Mouse (Mus musculus) layer of hippocampus, postnatal 25 days (tissue): ENCODE results near the gene Ak7. TPM values are rescaled to one million over a fixed set of nuclear protein-coding genes. Genes with fewer than 3 reads are reported as not detected.

Source experiments
- DNase-seq, 2 experiments: peaks; one replicate each; pipeline ENCODE4 v3.0.0; 2022; ENCODE audit warnings: mixed read lengths in 2 of 2, low spot score in 1 of 2; ENCODE audit errors: extremely low spot score in 1 of 2
- total RNA-seq, 2 experiments: library from RNA; stranded (reverse); gene quantifications; 2 replicates each; pipeline ENCODE4 v1.2.3; 2021

The Ak7 gene
- total RNA-seq, 2 experiments from 2014 or later, result 0.94 to 1.0 TPM

DNA sequence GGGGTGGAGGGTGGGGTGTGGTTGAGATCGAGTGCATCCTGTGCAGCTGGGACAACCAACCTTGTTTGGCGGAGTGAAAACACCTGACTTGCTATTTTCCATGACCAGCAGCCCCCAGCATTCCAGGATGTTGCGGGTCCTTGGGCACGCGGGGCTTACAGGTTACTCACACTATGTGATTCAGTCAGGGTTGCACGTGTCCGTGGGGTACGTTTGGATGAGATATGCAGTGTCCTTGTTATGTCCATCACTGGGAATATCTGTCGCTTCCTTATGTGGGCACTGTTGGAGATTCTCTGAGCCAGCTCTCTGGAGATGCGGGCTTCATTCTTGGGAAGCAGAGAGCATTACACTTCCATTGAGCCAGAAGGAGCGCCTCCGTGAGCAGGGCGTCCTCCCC, 20.0 kb downstream of the Ak7 start:
- DNase-seq, result no peak

DNA sequence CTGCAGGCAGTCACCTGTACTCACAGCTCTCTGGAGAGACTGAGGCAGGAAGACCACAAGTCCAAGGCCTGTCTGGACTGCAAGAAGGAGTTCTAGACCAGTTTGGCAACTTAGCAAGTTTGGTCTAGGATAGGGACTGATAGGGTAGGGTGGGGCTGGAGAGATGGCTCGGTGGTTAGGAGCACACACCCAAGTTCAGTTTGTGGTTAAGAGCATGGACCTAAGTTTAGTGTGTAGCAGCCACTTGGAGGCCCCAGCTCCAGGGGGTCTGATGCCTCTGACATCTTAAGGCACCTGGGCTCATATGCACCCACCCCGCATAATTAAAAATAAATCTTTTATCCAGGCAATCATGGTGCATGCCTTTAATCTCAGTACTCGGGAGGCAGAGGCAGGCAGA, 21.5 kb downstream of the Ak7 start:
- DNase-seq, result no peak

DNA sequence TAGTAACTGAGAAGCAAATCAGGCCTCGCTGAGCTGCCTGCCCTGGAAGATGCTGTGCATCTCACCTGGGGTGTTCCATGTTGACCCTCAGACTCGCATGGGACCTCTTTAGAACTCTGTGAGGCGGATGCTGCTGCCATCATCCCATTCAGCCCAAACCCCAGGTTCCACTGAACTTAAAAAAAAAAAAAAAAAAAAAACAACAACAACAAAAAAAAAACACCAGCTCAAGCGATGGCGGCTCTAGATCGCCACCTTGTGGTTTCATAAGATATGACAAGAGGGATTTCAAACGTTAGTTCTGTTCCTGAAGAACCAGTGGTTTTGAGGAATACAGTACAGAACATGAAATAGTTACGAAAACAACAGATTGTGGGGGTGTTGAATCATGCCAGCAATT, 22.2 kb downstream of the Ak7 start:
- peak in 1 of 2 experiments; percentile 46 for DNase-seq

DNA sequence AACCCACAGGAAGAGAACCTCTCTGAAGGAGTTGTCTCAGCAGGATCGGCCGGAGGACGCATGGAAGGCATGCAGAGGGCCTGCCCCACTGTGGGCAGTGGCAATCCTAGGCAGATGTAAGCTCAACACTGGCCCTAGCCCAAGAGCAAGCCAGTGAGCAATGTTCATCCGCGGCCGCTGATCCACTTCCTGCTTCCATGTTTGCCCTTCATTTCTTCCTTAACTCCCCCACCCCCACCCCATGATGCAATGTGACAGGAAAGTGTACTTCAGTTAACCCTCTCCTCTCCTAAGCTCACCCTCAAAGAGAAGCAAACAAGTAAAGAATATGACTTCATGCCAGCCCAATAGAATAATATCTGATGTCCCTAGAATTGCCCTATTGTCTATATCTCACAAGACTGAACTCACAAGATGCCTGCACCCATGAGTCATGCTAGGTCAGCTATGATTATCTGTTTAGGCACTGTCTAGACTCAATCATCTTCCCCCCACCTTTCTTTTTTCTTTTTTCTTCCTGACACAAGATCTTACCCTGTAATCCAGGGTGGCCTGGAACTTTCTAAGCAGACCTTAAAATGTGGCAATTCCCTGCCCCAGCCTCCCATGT, 25.2 kb downstream of the Ak7 start:
- DNase-seq, result no peak

DNA sequence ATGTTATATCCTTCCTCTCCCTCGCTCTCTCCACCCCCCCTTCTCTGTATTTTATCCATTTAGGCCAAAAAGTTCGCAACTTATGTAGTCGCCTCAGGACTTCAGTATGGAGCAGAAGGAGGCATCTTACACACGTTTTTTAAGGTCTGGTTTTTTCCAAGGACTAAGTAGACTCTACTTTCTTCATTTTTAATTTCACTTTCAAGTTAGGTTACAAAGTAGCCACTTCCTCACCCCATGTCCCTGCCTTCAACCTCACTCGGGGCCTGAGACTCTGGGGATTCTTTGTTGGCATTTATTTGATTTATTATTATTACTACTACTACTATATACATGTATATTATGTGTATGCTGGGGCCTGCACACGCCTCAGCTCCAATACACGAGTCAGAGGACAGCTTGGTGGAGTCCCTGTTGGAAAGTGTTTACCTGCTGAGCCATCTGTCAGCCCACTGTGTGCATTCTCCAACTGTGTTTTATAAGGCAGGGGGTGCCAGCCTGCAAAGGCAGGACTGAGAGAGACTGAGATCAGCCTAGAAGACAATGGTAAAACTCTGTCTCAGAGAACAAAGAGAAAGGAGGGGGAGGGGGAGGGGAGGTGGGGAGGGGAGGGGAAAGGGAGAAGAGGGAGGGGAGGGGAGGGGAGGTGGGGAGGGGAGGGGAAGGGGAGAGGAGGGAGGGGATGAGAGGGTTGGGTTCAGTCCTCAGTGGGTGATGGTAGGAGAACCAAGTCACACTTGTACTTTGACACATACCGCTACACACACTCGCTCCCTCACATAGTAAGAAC, 27.8 kb downstream of the Ak7 start:
- DNase-seq, result no peak

DNA sequence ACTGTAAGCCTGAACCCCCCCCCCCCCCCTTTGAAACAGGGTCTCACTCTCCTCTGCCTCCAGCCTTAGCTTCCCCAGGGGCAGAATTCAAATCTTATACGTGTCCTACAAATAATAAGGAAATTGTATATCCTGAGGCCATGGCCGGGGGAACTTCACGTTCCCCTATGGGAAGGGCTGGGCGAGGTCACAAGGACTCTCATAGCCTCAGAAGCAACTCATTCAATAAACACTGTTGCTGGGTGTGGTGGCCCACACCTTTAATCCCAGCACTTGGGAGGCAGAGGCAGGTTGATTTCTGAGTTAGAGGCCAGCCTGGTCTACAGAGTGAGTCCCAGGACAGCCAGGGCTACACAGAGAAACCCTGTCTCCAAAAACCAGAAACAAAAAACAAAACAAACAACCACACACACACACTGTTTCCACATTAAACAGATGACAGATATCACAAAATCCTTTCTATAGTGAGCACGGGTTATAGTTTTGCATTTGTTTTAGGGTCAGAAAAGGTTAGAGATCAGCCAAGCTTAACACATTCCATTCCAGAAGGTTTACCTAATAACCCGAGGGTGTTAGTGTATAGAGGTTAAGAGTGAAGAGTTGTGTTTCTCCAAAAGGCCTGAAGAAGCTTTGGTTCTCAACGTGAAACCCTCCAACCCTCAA, 29.6 kb downstream of the Ak7 start:
- DNase-seq, result no peak

DNA sequence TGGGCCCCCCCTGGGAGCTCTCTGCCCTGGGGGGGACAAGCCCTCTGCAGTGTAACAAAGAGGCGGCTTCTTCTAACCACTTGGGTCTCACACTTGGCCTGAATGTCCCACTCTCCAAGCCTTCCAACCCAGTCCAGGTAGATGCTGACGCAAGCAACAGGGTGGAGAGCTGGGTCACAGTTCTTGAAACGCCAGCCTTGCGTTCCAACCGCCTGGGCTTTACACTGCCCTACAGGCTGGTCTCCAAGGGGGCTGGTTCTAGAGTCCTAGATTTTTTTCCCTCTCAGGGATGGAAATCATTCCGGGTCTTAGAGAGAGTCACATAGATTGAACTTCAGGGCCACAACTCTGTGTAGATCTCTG, 30.1 kb downstream of the Ak7 start:
- DNase-seq, result no peak

DNA sequence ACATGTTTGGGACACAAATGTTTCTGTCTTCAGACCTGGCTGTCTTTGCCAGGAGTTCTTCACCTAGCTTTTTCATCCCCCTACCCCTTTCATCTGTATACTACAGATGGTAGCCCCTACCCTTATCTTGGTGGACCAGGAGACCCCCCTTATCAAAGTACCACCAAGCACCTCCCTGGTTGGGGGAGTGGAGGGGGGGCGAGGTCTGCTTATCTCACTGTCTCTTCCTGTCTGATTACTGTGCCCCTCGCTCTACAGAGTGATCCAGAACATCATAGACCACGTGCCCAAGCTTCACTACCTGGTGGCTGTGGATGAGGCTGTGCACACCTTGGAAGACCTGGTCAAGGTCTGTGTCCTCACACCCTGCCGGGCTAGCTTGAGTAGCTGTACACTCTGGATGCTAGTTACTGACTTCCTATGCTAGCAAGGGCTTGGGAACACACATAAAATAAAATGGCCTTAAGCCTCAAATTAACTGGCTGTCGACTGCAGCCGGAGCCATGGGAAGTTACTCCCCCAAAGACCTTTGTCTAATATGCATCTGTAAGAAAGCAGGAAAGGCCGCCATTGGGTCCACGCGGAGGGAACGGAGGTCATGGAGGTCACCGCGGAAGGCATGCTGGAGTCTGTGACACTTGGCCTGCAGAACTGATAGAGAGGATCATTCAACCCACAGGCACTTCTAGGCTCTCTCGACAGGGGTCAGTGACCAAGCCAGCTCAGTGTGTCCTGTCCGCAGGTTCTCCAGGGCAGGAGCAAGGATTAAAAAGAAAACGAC, 32.7 kb downstream of the Ak7 start:
- no peak for DNase-seq

DNA sequence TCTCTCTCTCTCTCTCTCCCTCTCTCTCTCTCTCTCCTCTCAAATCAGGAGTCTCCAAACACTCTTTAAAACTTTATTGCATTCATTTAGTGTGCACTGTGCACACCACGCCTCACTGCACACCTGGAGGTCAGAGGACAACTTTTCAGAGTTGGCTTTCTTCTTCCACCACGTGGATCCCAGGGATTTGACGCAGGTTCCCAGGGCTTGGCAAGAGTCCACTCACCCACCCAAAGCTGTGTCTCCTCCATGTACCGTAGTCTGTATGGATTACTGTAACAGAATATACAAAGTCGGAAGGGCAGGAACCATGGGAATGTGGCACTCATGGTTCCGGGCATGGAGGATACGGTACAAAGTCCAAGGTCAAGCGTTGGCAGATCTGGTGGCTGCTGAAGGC, 33.9 kb downstream of the Ak7 start:
- no peak for DNase-seq

DNA sequence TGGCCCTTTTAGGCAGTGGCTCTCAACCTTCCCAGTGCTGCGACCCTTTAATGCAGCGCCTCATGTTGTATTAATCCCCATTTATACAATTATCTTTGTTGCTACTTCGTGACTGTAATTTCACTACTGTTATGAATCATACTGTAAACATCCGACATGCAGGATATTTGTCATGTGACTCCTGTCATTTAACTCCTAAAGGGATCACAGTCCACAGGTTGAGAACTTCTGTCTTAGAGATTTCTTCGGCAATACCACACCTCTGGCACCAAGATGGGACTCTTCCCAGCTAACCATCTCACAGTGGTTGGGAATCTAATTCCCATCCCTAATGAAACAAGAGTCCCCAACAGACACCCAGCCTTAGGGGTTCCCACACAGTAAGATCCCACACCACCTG, 42.3 kb downstream of the Ak7 start:
- no peak for DNase-seq

DNA sequence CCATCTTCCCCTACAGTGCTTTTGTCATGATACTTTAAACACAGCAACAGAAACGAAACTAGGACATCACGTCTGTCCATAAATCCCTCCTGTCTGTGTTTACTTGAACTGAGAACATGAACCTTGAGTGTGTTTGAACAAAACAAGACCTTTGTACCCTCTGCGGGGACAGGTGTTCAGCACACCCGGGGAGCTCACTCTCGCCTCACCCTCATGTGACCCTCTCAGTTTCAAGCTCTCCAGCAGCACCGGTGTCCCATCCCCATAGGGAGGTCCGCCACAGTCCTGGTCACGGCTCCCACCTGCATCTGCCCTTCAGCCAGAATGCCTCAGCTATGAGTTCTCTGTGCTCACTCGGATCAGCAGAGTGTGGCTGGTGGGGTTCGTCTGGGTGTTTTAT, 48.0 kb downstream of the Ak7 start:
- no peak for DNase-seq

DNA sequence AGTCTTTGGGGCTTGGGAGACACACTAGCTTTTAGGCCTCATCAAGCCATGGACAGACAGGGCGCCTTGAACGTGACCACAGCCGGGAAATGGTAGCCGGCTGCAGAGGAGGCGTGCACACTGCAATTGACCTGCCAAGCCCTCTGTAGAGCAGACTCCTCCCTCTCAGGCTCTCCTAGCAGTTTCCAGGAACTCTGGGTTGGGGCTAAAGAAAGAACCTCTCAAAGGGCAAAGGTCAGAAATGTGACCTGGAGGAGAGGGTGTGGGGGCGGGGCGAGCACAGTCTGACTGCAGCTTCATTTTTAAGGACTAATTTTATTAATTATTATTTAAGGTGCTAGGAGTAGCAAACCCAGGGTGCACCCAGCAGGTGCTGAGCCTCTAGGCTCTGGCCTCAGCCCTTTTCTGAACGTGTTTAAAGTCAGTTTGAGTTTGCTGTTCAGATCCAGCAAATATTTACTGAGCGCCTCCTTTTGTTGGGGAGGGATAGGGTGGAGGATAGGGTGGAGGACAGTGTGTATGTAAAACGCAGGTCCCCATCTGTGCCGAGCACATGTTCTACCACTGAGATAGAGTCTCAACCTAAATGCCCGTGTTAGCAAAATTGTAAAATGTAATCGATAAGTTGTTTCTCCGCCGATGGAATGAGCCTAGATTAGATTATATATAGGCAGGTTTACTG, 52.2 kb downstream of the Ak7 start:
- no peak for DNase-seq

DNA sequence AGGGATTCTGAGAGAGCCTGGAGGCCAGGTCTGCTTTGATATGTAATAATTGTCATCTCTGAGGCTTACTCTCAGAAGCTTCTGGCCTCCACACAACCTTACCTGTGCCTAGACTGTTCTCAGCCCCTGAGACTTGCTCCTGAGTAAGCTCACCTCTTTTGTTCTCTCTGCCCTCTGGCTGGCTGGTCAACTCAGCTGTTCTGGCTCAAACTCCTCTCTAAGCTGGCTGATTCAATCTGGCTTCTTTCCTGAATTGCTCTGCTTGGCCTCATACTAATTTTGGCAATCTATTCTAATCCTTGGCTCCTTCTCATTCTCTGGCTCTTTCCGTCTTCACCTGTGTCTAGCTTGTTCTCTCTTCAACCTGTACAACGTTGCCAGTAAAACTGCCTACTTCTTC, 53.1 kb downstream of the Ak7 start:
- no peak for DNase-seq

DNA sequence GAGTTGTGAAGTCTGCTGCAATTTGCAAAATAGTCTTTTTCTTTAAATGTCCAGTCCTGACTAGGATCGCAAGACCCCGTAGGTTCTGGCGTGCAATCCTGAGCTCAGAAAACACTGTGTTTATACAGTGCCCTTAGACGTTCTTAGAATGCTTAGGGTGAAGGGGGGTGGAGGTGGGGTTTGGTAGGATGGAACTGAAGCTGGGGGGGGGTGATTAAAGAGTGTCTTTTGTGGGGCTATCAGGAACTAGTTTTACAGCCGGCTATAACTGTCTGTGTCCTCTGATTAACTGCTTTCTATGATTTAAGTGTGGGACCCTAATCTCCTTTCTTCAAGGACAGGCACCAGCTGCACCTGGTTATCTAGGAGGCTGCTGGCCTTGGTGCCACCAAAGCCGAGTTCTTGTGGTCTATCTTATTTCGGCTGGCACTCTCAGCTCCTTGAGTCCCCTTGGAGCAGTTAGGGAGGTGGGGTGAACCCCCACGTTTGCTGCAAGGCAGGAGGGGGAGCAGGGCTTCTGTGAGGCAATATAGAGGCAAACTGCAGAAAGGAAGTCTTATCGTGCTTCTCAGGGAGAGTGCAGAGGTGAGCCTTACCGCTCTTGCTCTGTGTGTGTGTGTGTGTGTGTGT, 54.2 kb downstream of the Ak7 start:
- DNase-seq, result no peak

DNA sequence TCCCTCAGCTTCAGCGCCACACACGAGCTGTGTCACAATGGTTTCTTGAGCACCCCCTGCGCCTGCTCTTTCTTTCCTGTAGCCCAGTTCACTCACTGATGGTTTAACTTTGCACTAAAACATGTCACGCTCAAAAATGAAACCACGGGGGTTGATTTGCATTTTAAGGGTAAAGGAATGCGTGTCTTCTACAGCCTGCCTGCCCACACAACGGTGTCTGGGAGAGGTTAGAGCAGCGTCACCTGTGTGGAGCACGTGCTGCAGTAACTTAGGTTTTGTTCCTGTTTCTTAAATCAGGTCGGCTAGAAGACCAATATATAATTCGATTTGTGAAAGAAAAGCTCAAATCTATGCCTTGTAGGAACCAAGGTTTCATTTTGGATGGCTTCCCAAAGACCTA, 55.4 kb downstream of the Ak7 start:
- DNase-seq, result no peak

DNA sequence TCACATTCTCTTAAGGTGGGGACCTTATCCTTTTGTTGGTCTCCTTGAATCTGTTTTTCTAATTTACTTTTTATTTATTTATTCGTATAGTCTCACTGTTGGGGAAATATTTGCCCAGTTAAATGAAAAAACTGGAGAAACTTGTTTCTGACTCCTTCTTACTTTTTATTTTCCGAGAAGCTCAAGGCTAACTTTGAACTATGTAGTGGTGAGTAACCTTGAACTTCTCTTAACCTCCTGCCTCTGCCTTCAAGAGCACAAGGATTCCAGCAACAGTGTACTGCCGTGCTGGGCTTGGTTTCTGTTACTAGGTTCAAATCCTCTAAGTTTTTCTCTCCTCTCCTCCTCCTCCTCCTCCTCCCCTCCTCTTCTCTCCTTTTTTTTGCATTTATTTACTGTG, 55.9 kb downstream of the Ak7 start:
- no peak for DNase-seq

DNA sequence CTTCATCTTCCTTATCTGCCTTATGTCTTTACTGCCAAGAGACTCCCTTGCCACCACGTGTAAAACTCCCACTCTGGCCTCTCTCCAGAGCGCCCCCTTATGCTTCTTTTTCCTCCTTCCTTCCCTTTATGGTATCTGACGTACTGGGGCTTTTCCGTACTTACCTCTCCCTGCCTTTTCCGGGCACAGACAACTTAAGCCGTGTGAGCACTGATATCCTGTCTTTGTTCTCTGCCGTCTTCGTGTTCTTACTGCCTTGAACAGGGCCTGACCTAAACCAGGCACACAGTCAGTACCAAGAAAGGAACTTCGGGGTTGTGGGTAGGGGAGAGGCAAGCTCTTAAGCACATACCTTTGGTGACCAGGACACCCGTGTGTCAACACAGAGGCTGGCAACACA, 63.9 kb downstream of the Ak7 start:
- DNase-seq, result no peak

DNA sequence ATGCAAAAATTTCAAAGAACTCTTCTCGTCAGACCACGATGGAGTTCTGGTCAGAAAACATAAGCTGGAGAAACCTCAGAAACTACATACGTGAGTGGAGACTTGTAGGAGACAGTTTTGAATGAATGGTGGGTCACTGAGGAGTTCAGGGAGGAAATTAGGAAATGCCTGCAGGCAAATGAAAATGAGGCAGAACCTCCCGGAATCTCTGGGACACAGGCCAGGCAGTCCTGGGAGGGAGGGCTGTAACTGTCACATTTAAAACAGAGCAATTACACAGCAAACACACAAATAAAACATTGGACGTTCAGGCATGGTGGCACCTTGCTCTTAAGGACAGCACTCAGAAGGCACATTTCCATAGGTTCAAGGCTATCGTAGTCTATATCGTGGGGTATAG, 69.1 kb downstream of the Ak7 start:
- DNase-seq, result no peak

DNA sequence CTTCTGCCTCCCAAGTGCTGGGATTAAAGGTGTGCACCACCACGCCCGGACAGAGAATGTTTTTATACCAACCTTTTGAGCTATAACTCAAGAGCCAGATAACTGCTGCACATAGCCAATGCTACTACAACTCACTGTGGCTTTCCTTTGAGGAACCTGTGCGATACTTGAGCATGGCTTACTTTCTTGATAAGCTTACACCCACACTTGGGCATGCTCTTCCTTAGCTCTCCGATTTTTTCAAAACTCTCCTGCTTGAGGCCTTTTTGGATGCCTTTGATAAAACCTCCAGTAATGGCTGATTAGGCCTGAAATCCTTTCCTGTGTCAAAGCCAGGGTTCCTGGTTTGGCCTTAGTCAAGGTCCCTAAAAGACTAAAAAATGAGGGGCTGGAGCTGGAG, 71.9 kb downstream of the Ak7 start:
- no peak for DNase-seq
